Mouse (Mus musculus): ENCODE results near the gene Rassf5.
"Not testable (repeated sequence)": the region's sequence is repeated elsewhere in the genome, so short reads cannot be mapped to it uniquely, and the experiment has no call there.

Rassf5 gene

DNA sequence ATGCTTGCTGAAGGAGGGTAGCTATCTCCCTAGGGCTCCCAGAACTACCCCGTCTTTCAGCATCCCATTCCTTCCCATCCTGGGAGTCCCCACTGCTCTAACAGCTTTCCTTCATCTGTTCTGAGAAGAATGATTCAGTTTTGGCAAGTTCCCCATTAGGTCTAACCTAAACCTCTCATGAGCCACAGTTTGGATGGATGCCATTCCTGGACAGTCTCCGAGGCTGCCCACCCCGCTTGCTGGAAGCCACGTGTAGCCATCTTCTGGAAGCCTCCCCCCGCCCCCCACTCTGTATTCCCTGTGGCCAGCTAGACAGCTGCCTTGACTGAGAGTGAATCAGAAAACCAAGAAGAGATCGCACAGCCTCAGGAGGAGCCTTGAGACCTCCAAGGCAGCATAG is 12.2 kb upstream of the Rassf5 start:
- peak in 1 of 2 experiments; percentile 42 for DNase-seq

DNA sequence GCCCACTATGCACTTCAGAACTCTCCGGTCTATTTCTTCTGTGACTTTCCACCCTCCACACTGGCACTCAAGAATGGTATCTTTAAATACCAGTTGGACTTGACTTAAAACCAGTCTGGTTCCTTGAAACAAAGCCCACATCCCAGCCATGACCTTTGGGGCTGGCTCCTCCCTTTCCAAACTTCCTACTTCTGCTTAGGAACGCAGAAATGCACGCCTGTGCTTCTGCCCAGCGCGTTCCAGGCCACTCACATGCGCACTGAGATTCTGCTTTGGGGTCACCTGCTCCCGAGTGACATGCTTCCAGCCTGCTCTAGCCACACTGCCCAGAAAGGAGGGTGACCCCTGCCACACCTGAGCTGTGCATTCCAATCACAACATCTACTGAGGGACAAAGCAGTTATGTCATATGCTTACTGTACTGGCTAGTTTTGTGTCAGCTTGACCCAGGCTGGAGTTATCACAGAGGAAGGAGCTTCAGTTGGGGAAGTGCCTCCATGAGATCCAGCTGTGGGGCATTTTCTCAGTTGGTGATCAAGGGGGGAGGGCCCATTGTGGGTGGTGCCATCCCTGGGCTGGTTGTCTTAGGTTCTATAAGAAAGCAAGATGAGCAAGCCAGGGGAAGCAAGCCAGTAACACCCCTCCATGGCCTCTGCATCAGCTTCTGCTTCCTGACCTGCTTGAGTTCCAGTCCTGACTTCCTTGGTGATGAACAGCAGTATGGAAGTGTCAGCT is 7.6 kb upstream of the Rassf5 start:
- DNase-seq, result not testable (repeated sequence)

DNA sequence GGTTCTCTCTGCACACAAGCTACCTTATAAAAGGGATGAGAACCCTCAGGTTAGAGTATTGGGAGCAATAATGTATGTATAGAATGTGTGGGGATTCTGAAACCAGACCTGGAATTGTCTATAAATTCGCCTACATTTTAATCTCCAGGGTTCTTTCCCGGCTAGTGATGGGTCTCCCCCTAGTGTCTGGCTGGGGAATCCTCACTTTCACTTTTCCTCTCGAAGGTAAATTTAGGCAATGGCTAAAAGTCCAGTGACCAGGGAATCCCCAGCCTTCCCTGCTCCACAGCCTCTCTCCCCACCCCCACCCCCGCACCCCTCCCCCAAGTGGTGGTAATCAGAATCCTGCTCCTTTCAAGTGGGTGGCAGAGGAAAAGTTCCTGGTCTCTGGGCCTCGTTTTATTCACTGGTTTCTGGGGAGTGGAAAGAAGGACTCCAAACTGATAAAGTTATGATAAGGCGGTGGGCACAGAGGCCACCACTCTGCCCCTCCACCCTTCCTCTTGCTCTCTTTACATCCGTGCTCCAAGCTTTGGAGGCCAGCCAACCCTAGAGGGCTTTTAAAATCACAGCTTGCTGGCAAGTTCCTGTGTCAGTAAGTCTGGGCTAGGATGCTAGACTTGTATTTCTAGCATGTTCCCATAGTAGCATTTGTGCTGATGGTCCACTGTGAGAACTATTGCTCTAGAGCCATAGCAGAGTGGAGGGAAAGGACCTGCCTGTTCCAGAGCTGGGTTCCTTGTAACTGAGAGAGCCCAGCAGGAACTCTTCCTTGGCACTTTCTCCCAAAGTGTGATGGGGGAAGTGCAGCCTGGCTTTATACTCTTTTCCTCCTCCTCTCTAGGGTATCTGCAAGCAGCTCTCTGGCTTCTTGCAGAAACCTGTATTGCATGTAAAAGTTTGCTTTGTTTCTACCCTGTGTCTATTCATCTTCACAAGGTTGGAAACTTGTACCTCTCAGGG is 1.7 kb upstream of the Rassf5 start:
- DNase-seq, result peak; percentile 71 to 80

DNA sequence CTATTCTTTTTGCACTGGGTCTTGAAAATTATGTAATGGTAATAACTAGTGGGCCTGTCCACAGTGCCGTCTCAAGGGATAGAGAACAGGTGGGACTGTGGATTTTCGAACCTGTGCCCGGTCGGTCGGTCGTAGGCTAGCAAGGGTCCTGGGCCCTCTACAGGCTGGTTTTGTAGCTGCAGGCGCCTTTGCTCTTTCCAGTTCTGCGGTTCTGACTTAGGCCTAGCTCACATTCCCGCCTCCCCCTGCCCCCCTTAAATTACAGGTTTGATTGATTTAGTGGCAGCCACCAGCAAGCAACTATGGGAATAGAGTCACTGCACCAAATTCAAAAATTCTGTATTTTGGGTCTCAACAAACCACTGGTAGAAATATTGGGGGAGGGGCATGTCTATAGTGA is 868 bp upstream of the Rassf5 start:
- peak; percentile 80 to 83 for DNase-seq

DNA sequence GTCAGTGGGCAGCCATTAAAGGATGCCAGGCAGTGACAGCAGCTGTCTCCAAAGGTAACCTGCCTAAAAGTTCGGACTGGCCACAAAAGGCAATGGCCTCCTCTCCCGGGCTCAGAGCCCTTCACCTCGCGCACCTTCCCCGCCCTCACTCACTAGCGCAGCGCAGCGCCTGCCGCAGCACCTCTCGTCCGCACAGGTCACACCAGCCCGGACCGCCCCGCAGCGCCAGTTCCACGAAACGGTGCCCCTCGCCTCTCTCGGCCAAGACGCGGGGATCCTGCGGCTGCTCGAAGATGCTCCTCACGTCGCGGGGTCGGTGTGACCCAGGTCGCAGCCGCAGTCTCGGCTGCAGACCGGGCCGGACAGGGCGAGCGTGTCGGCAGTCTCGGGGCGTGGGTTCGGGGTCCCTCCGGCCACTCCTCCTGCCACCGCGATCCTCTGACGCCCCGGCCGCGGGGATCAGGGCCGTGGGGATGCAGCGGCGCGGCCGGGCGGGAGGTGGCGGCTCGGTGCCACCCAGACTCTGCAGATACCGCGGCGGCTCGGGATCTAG is 446 bp downstream of the Rassf5 start:
- DNase-seq, result peak; percentile 62 to 73

DNA sequence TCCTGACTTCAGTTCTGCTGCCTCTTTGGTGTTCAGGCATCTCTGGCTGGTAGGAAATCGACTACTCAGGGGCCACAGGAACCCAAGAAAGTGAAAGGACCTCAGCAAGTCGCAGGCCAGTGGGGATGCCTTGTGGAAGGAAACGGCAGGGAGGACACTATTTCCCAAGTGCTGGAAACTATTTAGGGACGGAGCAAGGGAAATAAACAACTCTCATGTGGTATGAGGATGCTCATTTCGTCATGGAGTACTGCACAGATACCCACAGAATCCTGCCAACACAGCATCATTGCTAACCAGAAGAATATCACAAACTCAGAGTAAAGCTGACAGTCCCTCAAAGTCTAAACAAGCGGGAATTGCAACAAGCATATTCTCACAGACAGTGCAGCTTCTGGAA is 2.1 kb downstream of the Rassf5 start:
- DNase-seq, result no peak

DNA sequence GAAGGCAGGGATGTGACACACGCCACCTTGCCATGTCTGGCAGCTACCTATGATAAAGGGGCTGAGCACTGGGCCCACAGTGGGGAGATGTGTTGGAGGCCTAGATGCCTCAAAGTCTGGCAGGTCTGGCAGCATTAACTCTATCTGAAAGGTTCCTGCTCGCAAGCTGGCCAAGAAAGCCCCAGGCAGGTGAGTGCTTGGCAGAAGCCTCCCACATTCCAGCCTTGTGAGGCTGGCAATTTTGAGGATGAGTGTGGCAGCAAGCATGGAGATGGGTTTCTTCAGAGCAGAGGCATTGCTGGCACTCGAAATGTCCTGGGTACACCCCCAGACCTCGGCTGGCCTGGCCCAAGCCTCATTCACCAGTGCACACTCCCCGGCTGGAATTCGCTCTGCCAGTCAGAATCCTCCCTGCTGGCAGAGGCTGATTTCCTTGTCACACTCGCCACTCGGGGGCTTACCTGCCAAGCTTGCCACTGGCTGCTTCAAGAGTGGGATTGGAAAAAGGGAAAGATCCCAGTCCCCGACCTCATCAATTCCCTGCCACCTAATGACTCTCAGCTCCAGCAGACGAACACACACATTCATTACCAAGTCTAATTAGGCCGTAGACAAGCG is 5.4 kb downstream of the Rassf5 start:
- peak; percentile 74 to 77 for DNase-seq

DNA sequence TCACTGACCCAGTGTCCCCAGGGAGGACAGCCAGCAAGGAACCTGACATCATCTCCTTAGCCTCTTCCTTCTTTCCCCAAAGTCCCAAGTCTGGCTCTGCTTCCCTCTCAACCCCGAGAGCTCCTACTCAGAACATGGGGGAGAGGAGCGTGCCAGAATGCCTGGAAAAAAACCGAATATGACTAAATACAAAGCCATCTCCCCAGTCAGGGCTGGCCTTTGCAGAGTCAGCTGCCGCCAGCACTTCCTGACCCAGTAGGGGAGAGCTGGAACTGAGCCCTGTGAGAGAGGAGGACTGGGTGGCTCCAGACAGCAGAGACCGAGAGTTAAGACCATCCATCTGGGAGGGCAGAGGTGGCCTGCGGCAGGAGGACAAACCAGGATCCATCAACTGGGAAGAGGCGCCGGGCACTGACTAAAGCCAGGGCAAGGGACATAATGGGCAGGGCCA is 6.1 kb downstream of the Rassf5 start:
- DNase-seq, result peak; percentile 76 to 81

DNA sequence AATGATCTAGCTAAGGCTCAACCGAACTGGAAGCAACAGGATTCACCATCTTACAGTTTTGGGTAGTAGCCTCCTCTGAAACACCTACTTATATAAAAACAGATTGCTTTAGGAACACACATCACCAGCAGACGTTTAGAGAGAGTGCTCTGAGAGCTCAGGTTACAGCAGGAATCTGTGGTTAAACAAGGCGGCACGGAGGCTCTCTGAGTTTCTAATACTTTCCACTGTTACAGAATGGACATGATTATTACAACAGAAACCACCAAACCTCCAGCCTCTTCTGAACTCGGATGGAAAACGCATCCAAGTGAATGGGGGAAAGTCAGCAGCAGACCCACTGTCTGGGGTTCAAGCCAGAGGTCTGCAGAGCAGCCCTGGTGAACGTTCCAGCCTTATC is 9.0 kb downstream of the Rassf5 start:
- no peak for DNase-seq

DNA sequence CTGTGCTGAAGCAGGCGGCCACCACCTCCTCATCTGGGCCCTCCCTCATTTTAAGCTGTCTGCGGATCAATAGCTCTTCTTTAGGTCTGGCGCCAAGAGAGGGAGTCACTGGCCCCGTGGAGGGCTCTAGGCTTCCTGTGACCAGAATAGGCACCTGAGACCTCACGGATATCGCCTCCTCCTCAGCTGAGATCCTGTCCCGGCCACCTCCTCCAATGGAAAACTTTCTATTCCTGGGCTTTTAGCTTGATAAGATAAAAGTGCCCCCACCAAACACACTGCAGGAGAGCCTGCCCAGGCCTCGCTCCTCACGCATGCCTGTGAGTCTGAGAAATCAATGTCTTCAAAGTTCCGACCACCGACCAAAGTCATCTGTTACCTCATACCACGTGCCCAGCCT is 11.5 kb downstream of the Rassf5 start:
- DNase-seq, result no peak

DNA sequence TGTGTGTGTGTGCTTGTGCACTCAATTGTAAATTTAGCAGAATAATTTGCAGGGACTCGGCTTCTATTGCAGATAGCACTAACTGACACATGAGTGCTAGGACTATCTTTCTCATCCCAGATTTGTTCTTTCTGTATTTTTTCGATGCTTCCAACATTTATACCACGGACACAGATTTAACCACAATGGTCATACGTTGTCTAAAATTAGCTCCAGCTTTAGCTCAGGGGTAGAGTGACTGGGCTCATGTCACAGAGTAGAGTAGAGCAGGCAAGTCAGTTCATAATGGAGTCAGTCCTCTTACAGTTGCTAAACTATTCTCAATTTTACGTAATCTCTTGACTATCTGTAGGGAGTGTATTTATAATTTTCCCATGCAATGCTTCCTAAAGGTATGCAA is 16.4 kb downstream of the Rassf5 start:
- no peak for DNase-seq

DNA sequence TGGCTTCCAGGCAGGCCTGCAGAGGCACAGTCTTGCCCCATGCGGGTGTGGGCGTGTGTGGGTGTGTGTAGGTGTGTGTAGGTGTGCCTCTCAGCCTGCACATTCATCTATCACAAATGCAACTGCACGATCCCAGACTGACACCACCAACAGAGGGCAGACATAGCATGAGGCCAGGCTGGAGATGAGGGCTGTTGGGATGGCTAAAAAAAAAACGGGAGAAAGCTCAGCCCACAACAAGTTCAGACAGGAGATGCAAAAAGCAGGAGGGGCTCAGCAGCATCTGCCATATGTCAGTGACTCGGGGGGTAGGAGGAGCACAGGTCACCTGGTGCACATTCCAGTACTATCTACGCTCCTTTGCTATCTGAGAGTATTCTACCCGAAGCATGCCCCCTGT is 16.8 kb downstream of the Rassf5 start:
- DNase-seq, result no peak

DNA sequence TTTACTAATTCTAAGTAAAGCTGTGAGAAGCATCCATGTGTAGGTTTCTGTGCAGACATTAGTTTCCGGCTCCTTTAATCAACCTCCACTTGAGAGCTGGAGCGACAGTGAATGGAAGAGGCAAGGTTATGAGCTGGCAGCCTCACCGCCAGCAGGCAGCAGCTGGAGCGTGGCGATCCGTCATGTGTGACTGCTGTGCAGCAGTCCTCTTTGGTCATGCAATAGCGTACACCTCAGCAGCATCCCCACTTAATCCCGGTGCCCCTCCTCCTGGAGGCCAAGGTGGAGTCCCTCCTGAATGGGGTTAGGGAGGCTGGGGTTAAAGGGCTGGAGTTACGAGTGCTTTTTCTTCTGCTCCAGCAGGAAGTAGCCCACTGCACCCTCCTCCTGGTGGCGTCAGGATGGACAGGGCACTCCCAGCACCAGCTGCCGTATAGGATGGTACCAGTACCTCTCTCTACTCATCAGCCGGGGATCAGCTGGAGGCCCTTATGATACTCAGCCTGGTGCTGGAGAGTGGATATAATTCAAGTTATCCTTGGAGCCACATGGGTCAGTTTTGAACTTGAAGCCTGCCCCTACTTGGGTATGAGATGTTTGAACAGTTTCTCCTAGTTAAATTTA is 20.1 kb downstream of the Rassf5 start:
- no peak for DNase-seq

DNA sequence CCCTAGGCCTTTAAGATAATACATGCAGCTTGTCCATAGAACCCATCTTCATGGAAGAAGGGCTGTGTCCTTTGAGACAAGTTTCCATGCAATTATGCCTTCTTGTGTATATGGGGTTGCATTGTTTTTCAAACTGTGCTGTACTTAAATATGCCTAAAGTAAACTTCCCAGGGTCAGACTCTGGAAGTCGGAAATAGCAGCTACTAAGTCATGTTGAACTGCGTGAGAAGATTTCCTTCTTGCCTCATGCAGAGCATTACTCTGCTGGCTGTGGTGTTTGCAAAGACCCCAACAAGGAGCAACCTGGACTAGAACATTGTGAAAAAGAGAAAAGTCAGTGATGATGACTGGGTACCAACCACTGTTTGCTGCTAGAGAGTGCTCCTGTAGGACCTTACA is 21.7 kb downstream of the Rassf5 start:
- DNase-seq, result no peak

DNA sequence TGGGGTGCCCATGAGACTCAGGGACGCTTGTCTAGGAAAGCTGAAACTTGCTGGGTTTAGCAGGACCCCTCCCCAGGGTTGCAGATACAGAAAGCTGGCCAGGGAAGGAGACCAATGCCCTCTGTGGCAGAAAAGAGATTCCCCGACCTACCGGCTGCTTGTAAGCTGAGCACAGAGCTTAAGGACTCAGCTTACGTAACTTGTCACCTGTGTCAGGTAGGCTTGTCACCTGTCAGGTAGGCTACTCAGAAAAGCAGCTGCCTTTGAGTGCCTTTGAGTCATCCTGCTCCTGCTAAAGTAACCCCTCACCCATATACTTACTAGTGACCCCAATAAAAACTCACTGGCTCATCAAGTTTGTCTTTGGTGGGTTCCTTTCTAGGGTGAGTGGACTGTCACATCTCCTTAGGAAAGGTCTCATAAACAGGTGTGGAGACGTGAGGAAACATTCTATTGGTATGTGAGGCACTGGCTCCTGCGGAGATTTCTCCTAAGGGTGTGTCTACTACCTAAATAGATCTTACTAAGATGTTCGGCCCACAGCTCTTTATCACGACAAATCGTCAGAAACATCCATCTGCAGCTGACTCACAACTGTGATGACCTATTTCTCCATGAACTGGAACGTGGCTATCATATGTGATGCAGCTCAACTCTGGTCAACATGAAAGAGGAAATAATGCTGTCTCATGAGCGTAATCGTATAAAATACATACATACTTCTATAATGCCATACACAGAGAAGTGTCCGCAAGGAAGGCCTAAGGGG is 23.1 kb downstream of the Rassf5 start:
- DNase-seq, result no peak

DNA sequence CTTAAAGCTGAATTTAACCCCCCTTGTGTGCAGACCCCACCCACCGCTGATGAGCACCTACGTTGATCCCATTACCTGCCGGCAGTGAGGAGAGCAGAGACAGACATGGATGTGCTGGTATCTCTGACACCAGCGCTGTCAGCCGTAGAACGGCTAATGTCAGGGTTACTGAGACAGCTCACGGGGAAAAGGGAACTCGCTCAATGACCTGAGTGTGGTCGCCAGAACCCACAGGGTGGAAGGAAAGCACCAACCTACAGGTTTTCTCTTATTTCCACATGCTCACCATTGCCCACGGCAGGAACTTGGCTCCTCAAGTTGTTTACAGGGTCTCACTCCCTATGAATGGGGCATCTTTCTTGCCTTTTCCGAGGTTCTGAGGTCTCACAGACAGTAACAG is 26.1 kb downstream of the Rassf5 start:
- no peak for DNase-seq

DNA sequence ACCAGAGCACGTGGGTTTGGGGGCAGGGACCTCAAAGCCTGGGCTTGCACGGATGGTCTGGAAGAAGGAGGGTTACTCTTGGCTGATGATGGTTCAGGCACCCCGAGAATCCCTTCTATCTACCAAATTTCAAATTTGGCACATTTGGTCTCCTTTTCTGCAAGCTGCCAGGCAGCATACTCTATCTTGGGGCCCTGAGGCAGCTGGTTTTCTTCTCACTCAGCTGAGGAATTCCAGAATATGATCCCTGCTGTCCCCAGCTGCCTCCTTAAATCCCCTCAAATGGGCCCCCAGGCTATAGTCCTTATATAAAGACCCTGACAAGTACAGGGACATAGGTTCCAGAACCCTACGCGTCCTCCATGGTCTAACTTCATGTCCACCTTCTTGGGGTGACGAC is 31.7 kb downstream of the Rassf5 start:
- DNase-seq, result no peak

DNA sequence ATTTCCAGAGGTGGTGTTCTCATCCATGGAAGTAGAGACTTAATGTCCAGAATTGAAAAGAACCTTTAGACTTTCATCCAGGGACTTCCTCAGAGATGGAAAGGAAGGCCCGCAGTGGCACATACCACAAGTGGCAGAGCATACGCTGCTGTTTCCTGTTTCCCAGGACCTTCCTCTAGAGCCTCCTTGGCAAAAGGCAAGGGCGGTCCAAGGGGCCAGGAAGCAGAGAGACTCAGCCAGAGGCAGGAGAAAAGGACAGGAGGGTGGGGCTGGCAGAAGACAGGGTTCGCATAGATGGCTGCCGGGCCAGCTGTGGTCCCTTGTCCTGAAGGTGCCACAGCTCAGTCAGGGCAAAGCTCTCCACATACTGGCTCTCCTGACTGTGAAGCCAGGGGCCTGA is 32.1 kb downstream of the Rassf5 start:
- DNase-seq, result no peak

DNA sequence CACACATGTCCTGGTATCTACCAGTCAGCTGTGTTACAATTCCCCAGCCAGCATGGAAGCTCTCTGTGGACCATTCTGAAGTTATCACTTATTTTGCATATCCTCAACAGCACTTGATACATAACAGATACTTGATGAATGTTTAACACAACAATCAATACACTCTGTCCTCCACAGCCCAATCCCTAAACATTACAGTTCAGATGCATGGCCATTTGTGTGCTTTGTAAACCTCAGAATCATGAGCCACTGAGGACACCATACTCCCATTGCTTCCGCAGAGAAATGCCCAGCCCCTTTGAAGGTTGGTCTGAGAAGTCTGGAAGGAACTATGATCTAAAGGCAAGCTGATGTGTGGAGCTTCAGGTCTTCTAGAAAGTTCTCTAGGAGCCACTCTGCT is 33.4 kb downstream of the Rassf5 start:
- no peak for DNase-seq

DNA sequence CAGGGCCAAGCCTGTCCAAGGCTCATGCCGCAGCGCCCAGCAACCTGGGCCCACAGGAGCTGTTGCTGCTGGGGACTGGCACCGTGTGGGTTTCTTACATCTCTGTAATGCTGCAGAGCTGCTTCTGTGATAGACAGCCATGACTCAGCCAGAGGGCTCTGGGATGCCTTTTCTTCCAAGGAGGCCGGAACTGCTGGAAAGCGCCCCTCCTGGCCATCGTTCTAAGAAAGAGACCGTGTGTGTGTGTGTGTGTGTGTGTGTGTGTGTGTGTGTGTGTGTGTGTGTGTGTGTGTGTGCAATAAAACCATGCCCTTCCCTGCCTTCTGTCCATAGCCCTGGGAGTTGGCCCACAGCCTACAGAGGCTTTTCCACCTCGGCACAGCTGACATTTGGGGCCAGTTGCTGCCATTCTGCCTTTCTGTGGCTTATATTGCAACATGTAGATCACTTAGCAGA is 35.1 kb downstream of the Rassf5 start:
- DNase-seq, result peak; percentile 93 to 94

DNA sequence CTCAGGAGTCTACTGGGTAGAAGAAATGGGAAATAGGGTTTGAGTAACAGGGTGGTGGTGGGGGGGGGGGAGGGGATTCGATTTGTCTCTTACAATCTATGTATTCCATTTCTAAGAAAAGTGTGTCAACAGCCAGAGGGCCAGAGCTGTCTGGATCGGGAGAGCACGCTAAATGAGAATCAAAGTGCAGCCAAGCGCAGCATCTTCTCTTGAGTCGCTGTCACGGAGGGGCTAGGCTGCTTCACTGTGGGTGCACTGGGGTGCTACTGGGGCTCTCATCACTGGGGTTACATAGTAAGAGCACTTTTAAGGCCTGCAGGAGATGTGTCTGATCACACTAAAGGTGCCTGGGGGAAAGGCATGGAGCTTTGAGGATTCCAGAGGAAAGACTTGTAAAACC is 36.3 kb downstream of the Rassf5 start:
- no peak for DNase-seq

DNA sequence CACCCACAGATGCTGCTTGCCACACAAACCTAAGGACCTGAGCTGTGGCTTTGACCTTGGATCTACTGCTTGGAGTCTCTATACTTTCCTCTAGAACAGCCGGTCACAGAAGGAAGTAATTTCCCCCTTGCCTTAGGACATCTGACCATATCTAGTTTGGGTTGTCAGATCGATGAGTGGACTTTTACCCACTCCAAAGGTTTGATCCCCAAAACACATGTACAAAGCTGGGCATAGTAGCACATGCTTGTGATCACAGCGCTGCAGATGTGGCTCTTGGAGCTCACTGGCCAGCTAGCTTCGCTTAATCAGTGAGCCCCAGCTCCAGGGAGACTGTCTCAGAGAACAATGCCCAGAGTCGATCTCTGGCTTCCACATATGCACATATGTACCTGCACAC is 37.0 kb downstream of the Rassf5 start:
- DNase-seq, result no peak
